Mouse (Mus musculus): ENCODE measurements around the gene Fndc3b.
A peak's percentile ranks its signal among the peaks of the same experiment; 100 is the strongest.

The Fndc3b gene

GRCm38 (mm10) chr3:27710648-27711428 lies at the start of gene Fndc3b:
TSS of gene Fndc3b (minus strand) at chr3:27711307.
- DNase-seq: peak; percentile 97

GRCm38 (mm10) chr3:27760278-27760677 lies 49.2 kb upstream of the Fndc3b start:
- no peak for DNase-seq

GRCm38 (mm10) chr3:27758976-27759375 lies 47.9 kb upstream of the Fndc3b start:
- DNase-seq: peak in 1 of 2 experiments; percentile 15

GRCm38 (mm10) chr3:27751657-27752056 lies 40.5 kb upstream of the Fndc3b start:
- no peak for DNase-seq

- no peak for DNase-seq
Observed at GRCm38 (mm10) chr3:27751156-27751555, 40.0 kb upstream of the Fndc3b start.

- no peak for DNase-seq
Observed at GRCm38 (mm10) chr3:27745651-27746050, 34.5 kb upstream of the Fndc3b start.

GRCm38 (mm10) chr3:27744754-27745153 lies 33.6 kb upstream of the Fndc3b start:
- DNase-seq: no peak

- DNase-seq: no peak
Observed at GRCm38 (mm10) chr3:27743271-27744145, 32.4 kb upstream of the Fndc3b start.

- no peak for DNase-seq
Observed at GRCm38 (mm10) chr3:27742124-27742523, 31.0 kb upstream of the Fndc3b start.

GRCm38 (mm10) chr3:27740136-27740535 lies 29.0 kb upstream of the Fndc3b start:
- DNase-seq: no peak

- DNase-seq: peak; percentile 48 to 73
Observed at GRCm38 (mm10) chr3:27736180-27736579, 25.1 kb upstream of the Fndc3b start.

- DNase-seq: no peak
Observed at GRCm38 (mm10) chr3:27735113-27735512, 24.0 kb upstream of the Fndc3b start.

GRCm38 (mm10) chr3:27728798-27729782 lies 18.0 kb upstream of the Fndc3b start:
- DNase-seq: no peak

GRCm38 (mm10) chr3:27728176-27728575 lies 17.1 kb upstream of the Fndc3b start:
- peak in 1 of 2 experiments; percentile 39 for DNase-seq

- DNase-seq: peak; percentile 37 to 57
Observed at GRCm38 (mm10) chr3:27725752-27726151, 14.6 kb upstream of the Fndc3b start.

GRCm38 (mm10) chr3:27724208-27724607 lies 13.1 kb upstream of the Fndc3b start:
- DNase-seq: peak; percentile 18 to 45

GRCm38 (mm10) chr3:27718829-27719365 lies 7.8 kb upstream of the Fndc3b start:
- DNase-seq: no peak

- DNase-seq: no peak
Observed at GRCm38 (mm10) chr3:27713971-27714370, 2.9 kb upstream of the Fndc3b start.

- DNase-seq: no peak
Observed at GRCm38 (mm10) chr3:27712421-27712820, 1.3 kb upstream of the Fndc3b start.

GRCm38 (mm10) chr3:27709906-27710647 lies 1.0 kb downstream of the Fndc3b start:
- DNase-seq: peak; percentile 86 to 91

All from kidney, postnatal 4 days (tissue).